Mouse (Mus musculus) bone marrow macrophage, adult 2 months (primary cell): ENCODE results near the gene Fbxl19.

Experiments
- CTCF ChIP-seq: IDR thresholded peaks from 2 replicates; pipeline ENCODE4 v1.5.1; 2012; ENCODE audit warnings: low read depth, mild to moderate bottlenecking, low read length, moderate library complexity
- POLR2A ChIP-seq: IDR thresholded peaks from 2 replicates; pipeline ENCODE4 v1.6.1; 2012; ENCODE audit warnings: mild to moderate bottlenecking, low read depth, low read length, borderline replicate concordance

DNA sequence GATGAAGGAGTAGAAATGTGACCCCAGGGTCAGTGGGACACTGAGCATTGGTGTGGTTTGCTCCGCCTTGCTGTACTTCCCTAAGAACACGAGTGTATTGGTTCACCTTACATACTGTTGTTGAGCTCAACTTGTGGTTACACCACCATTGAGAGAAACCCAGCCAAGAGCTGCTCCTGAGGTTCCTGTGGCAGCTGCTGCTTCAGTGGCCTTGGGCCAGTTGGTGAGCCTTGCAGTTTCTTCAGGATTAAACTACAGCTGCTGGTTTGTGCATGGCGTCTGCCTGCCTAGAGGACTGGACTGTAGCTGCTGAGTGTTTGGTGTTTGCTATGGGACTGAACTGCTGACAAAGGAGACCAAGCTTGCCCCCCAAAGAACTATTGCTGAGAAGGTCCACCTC lies 32.9 kb upstream of the Fbxl19 start:
- no peak for TF ChIP-seq POLR2A
- TF ChIP-seq CTCF: no peak
